Mouse (Mus musculus): ENCODE data around the gene Tmem265. TPM values are rescaled to one million over a fixed set of nuclear protein-coding genes. Genes with fewer than 3 reads are reported as not detected.

Gene Tmem265
- polyA plus RNA-seq, 1 experiment, result 4.8 TPM

GRCm38 (mm10) chr7:127519284-127519683, 41.9 kb upstream of the Tmem265 start, which contains the start of gene Gm42715:
Gm42715 (plus strand) TSS chr7:127519584.
- H3K4me3 ChIP-seq (ENCODE audit: low read depth, low read length), result no peak within 1 kb of the TSS
- H3K36me3 ChIP-seq (ENCODE audit: control insufficient read depth, insufficient read depth, low read length), result peaks cover 81% of the 10 kb centered on the region
- WGBS, result 81% methylated on average over 3 of the region's 3 CpGs
- TF ChIP-seq POLR2A (IDR thresholded peaks at IDR 0.05; ENCODE audit: low read depth, low read length), result no peak
- TF ChIP-seq CTCF (IDR thresholded peaks at IDR 0.05; ENCODE audit: extremely low read depth, insufficient read length, insufficient replicate concordance, low read depth, low read length), result no peak
- no peak within 1 kb of the TSS for H3K27ac ChIP-seq (ENCODE audit: insufficient read depth, low read depth, low read length)
- H3K4me1 ChIP-seq (ENCODE audit: control insufficient read depth, insufficient read depth, insufficient read length, low read length), result peaks cover 5% of the 10 kb centered on the region; the same call in 1 of the 2 replicates
- H3K27me3 ChIP-seq (ENCODE audit: control insufficient read depth, insufficient read depth, low read length), result no peaks in the 10 kb centered on the region

- TF ChIP-seq POLR2A (IDR thresholded peaks at IDR 0.05; ENCODE audit: low read depth, low read length) (no peak), CTCF (IDR thresholded peaks at IDR 0.05; ENCODE audit: extremely low read depth, insufficient read length, insufficient replicate concordance, low read depth, low read length) (no peak)
- no peak overlapping the region for H3K4me3 ChIP-seq (ENCODE audit: low read depth, low read length)
- 96% methylated on average over 3 of the region's 3 CpGs for WGBS
- peaks cover 77% of the 10 kb centered on the region for H3K36me3 ChIP-seq (ENCODE audit: control insufficient read depth, insufficient read depth, low read length)
- no peaks in the 10 kb centered on the region for H3K27me3 ChIP-seq (ENCODE audit: control insufficient read depth, insufficient read depth, low read length)
- H3K27ac ChIP-seq (ENCODE audit: insufficient read depth, low read depth, low read length), result no peak overlapping the region
- H3K4me1 ChIP-seq (ENCODE audit: control insufficient read depth, insufficient read depth, insufficient read length, low read length), result no peaks in the 10 kb centered on the region
Observed at GRCm38 (mm10) chr7:127541671-127542070, 19.5 kb upstream of the Tmem265 start.

- Histone ChIP-seq H3K4me3 (ENCODE audit: low read depth, low read length) (no peak overlapping the region), H3K27ac (ENCODE audit: insufficient read depth, low read depth, low read length) (no peak overlapping the region), H3K4me1 (ENCODE audit: control insufficient read depth, insufficient read depth, insufficient read length, low read length) (no peaks in the 10 kb centered on the region), H3K27me3 (ENCODE audit: control insufficient read depth, insufficient read depth, low read length) (no peaks in the 10 kb centered on the region), H3K36me3 (ENCODE audit: control insufficient read depth, insufficient read depth, low read length) (peaks cover 60% of the 10 kb centered on the region)
- WGBS, result 71% methylated on average over 15 of the region's 15 CpGs
- TF ChIP-seq POLR2A (IDR thresholded peaks at IDR 0.05; ENCODE audit: low read depth, low read length) (no peak), CTCF (IDR thresholded peaks at IDR 0.05; ENCODE audit: extremely low read depth, insufficient read length, insufficient replicate concordance, low read depth, low read length) (no peak)
Observed at GRCm38 (mm10) chr7:127549116-127549835, 11.9 kb upstream of the Tmem265 start.

GRCm38 (mm10) chr7:127551558-127551957, 9.6 kb upstream of the Tmem265 start:
- H3K36me3 ChIP-seq (ENCODE audit: control insufficient read depth, insufficient read depth, low read length), result peaks cover 66% of the 10 kb centered on the region
- WGBS, result 84% methylated on average over 8 of the region's 8 CpGs
- no peak for TF ChIP-seq CTCF (IDR thresholded peaks at IDR 0.05; ENCODE audit: extremely low read depth, insufficient read length, insufficient replicate concordance, low read depth, low read length)
- no peak for TF ChIP-seq POLR2A (IDR thresholded peaks at IDR 0.05; ENCODE audit: low read depth, low read length)
- H3K27me3 ChIP-seq (ENCODE audit: control insufficient read depth, insufficient read depth, low read length), result no peaks in the 10 kb centered on the region
- no peak overlapping the region for H3K4me3 ChIP-seq (ENCODE audit: low read depth, low read length)
- no peaks in the 10 kb centered on the region for H3K4me1 ChIP-seq (ENCODE audit: control insufficient read depth, insufficient read depth, insufficient read length, low read length)
- no peak overlapping the region for H3K27ac ChIP-seq (ENCODE audit: insufficient read depth, low read depth, low read length)

- no peak for TF ChIP-seq CTCF (IDR thresholded peaks at IDR 0.05; ENCODE audit: extremely low read depth, insufficient read length, insufficient replicate concordance, low read depth, low read length)
- TF ChIP-seq POLR2A (IDR thresholded peaks at IDR 0.05; ENCODE audit: low read depth, low read length), result no peak
- Histone ChIP-seq H3K27ac (ENCODE audit: insufficient read depth, low read depth, low read length) (no peak overlapping the region), H3K4me3 (ENCODE audit: low read depth, low read length) (no peak overlapping the region), H3K4me1 (ENCODE audit: control insufficient read depth, insufficient read depth, insufficient read length, low read length) (no peaks in the 10 kb centered on the region), H3K36me3 (ENCODE audit: control insufficient read depth, insufficient read depth, low read length) (peaks cover 55% of the 10 kb centered on the region), H3K27me3 (ENCODE audit: control insufficient read depth, insufficient read depth, low read length) (no peaks in the 10 kb centered on the region)
- WGBS, result 93% methylated on average over 11 of the region's 11 CpGs
Observed at GRCm38 (mm10) chr7:127560580-127560979, 610 bp upstream of the Tmem265 start.

- Histone ChIP-seq H3K27me3 (ENCODE audit: control insufficient read depth, insufficient read depth, low read length) (no peaks in the 10 kb centered on the region), H3K36me3 (ENCODE audit: control insufficient read depth, insufficient read depth, low read length) (peaks cover 33% of the 10 kb centered on the region), H3K4me1 (ENCODE audit: control insufficient read depth, insufficient read depth, insufficient read length, low read length) (no peaks in the 10 kb centered on the region), H3K4me3 (ENCODE audit: low read depth, low read length) (no peak overlapping the region), H3K27ac (ENCODE audit: insufficient read depth, low read depth, low read length) (no peak overlapping the region)
- 66% methylated on average over 6 of the region's 6 CpGs for WGBS
- no peak for TF ChIP-seq POLR2A (IDR thresholded peaks at IDR 0.05; ENCODE audit: low read depth, low read length)
- no peak for TF ChIP-seq CTCF (IDR thresholded peaks at IDR 0.05; ENCODE audit: extremely low read depth, insufficient read length, insufficient replicate concordance, low read depth, low read length)
Observed at GRCm38 (mm10) chr7:127564381-127565150, 3.4 kb downstream of the Tmem265 start.

GRCm38 (mm10) chr7:127572895-127573471, 11.8 kb downstream of the Tmem265 start, which contains the start of gene Phkg2:
Phkg2 (plus strand) TSS chr7:127573340.
- H3K4me1 ChIP-seq (ENCODE audit: control insufficient read depth, insufficient read depth, insufficient read length, low read length), result peaks cover 5% of the 10 kb centered on the region; the same call in 1 of the 2 replicates
- TF ChIP-seq POLR2A (IDR thresholded peaks at IDR 0.05; ENCODE audit: low read depth, low read length) (peak; percentile 60; the same call in 1 of the 2 replicates), CTCF (IDR thresholded peaks at IDR 0.05; ENCODE audit: extremely low read depth, insufficient read length, insufficient replicate concordance, low read depth, low read length) (no peak)
- peak within 1 kb of the TSS; percentile 57 for H3K27ac ChIP-seq (ENCODE audit: insufficient read depth, low read depth, low read length)
- peaks cover 16% of the 10 kb centered on the region for H3K36me3 ChIP-seq (ENCODE audit: control insufficient read depth, insufficient read depth, low read length)
- no peaks in the 10 kb centered on the region for H3K27me3 ChIP-seq (ENCODE audit: control insufficient read depth, insufficient read depth, low read length)
- peak within 1 kb of the TSS; percentile 85 for H3K4me3 ChIP-seq (ENCODE audit: low read depth, low read length)
- WGBS, result 1% methylated on average over 17 of the region's 17 CpGs
